Mouse (Mus musculus) liver, embryonic 11.5 days (tissue): ENCODE measurements around the gene Anapc15-ps. TPM values are rescaled to one million over a fixed set of nuclear protein-coding genes. Genes with fewer than 3 reads are reported as not detected.

Experiments
- ATAC-seq: fragments of 200-750 bp; cut with Nextera tagmentation; replicated peaks from 2 replicates; pipeline ENCODE4 v1.8.0; 2017; ENCODE audit warnings: moderate number of reproducible peaks, mild to moderate bottlenecking, moderate TSS enrichment, moderate library complexity; ENCODE audit not compliant: low FRiP score
- DNase-seq: peaks from one replicate; pipeline ENCODE4 v3.0.0-alpha.2; 2017; ENCODE audit warnings: low spot score
- H3K27ac ChIP-seq: fragments of 300-500 bp; sonication (generic); 2 replicates; pipeline ENCODE4 v1.5.1; 2014; ENCODE audit warnings: mild to moderate bottlenecking, low read depth, low read length, control low read depth
- H3K27me3 ChIP-seq: fragments of 300-500 bp; sonication (generic); replicated peaks from 2 replicates; pipeline ENCODE4 v1.6.1; 2014; ENCODE audit warnings: low read length, mixed read lengths; ENCODE audit not compliant: control insufficient read depth, insufficient read depth
- H3K36me3 ChIP-seq: fragments of 300-500 bp; sonication (generic); 2 replicates; pipeline ENCODE4 v1.6.1; 2014; ENCODE audit warnings: mild to moderate bottlenecking, low read length, moderate library complexity, mixed read lengths; ENCODE audit not compliant: control insufficient read depth, insufficient read depth
- H3K4me1 ChIP-seq: fragments of 300-500 bp; sonication (generic); replicated peaks from 2 replicates; pipeline ENCODE4 v1.6.1; 2014; ENCODE audit warnings: low read length, mixed read lengths; ENCODE audit not compliant: control insufficient read depth, insufficient read depth
- H3K4me2 ChIP-seq: fragments of 300-500 bp; sonication (generic); 2 replicates; pipeline ENCODE4 v1.6.1; 2014; ENCODE audit warnings: mild to moderate bottlenecking, control low read depth, moderate library complexity
- H3K4me3 ChIP-seq: fragments of 300-500 bp; sonication (generic); 2 replicates; pipeline ENCODE4 v1.5.1; 2014; ENCODE audit warnings: low read depth, low read length, control low read depth
- H3K9ac ChIP-seq: fragments of 300-500 bp; sonication (generic); 2 replicates; pipeline ENCODE4 v1.6.1; 2014; ENCODE audit warnings: low read depth, low read length, control low read depth
- H3K9me3 ChIP-seq: fragments of 300-500 bp; sonication (generic); 2 replicates; pipeline ENCODE4 v1.6.1; 2016; ENCODE audit warnings: low read length, inconsistent platforms, mixed read lengths; ENCODE audit not compliant: control insufficient read depth
- WGBS: fragments of 180-500 bp; shearing (Covaris S2); extraction: QIAGEN DNeasy Blood & Tissue Kit; methylation state at CpG from one replicate; pipeline ENCODE4 v1.1.7; 2014; 5-methylcytosine and 5-hydroxymethylcytosine counted together
- polyA plus RNA-seq: library from polyadenylated mRNA; unstranded; fragments of >200 nt; fragmentation: Nextera tagmentation; extraction: Ambion mirVana; gene quantifications from 2 replicates; pipeline ENCODE4 v1.2.1, GENCODE M21; 2014

Anapc15-ps gene
- polyA plus RNA-seq, 1 experiment from 2014 or later = not detected

DNA sequence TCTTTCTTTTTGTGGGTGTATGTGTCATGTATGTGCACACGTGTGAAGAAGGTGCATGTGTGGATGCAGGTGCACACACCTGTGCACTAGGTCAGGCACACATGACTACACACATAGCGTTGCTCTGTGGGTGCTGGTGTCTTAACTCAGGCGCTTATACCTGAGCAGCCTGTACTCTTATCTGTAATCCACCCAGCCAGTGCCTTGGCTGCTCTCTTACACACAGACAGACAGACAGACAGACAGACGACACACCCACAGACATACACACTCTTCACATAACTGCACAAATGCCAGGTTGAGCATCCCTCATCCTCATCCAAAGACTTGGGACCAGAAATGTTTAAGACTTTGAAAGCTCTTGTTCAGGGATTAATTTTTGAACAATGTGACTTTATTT, 12.8 kb upstream of the Anapc15-ps start:
- DNase-seq (no peak), ATAC-seq (no peak)
- H3K9me3 ChIP-seq = no peaks in the 10 kb centered on the region
- no peak overlapping the region for H3K4me3 ChIP-seq
- H3K36me3 ChIP-seq = no peaks in the 10 kb centered on the region
- no peaks in the 10 kb centered on the region for H3K4me1 ChIP-seq
- no peak overlapping the region for H3K9ac ChIP-seq
- 75% methylated on average over 4 of the region's 4 CpGs for WGBS
- no peak overlapping the region for H3K4me2 ChIP-seq
- no peaks in the 10 kb centered on the region for H3K27me3 ChIP-seq
- H3K27ac ChIP-seq = no peak overlapping the region

DNA sequence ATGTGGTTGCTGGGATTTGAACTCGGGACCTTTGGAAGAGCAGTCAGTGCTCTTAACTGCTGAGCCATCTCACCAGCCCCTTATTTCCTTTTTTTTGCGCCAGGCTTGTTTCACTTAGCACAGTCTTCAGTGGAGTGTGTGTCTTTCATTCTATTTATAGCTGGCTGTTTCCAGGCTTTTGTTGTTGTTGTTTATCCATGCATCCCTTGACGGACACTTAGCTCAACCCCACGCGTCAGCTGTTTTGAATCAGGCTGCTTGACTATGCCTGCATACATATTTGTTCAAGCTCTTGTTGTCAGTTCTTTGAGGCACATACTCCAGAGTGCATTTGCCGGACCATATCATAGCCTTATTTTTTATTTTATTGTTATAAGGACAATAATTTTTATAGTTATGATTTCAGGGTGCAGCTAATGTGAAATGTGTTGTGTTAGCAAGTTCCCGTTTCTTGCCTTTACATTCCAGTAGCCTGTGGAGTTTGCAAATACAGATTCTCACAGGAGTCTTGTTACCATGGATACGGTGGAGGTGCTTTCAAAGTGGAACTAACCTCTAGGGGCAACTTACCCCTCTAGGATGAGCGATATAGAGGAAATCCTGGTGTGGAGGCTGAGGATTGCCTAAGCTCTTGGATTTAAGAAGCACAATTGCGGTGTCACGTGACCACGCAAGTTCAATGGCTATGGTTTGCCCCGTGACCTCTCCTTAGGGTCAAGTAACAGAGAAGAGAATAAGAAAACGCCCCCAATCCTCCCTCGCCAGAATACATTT, 11.7 kb upstream of the Anapc15-ps start:
- Histone ChIP-seq H3K27me3 (no peaks in the 10 kb centered on the region), H3K4me2 (no peak overlapping the region), H3K4me1 (peaks cover 7% of the 10 kb centered on the region; the same call in 1 of the 2 replicates), H3K36me3 (no peaks in the 10 kb centered on the region), H3K4me3 (no peak overlapping the region), H3K9me3 (no peaks in the 10 kb centered on the region), H3K9ac (no peak overlapping the region), H3K27ac (no peak overlapping the region)
- 48% methylated on average over 15 of the region's 15 CpGs for WGBS
- no peak for DNase-seq
- ATAC-seq = no peak

DNA sequence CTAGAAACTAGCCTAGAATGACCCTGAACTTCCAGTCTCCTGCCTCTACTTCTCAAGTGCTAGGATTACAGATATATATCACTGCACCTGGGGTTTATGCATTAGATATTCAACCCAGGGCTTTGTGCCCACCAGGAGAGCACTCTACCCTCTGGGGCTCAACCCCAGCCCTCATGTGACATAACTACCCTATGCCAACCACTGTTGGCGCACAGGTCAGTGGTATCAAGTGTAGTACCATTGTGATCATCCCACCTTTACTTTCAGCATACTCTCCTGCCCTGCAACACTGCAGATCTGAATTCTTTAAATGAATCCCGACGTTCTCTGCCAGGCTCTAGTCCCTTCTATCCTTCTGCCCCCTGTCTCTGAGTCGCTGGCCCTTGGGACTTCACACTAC, 11.0 kb upstream of the Anapc15-ps start:
- Histone ChIP-seq H3K27me3 (no peaks in the 10 kb centered on the region), H3K4me1 (peaks cover 7% of the 10 kb centered on the region; the same call in 1 of the 2 replicates), H3K36me3 (no peaks in the 10 kb centered on the region), H3K9ac (no peak overlapping the region), H3K4me2 (no peak overlapping the region), H3K27ac (no peak overlapping the region), H3K9me3 (no peaks in the 10 kb centered on the region), H3K4me3 (no peak overlapping the region)
- DNase-seq = no peak
- WGBS = 83% methylated on average over 4 of the region's 4 CpGs
- no peak for ATAC-seq

DNA sequence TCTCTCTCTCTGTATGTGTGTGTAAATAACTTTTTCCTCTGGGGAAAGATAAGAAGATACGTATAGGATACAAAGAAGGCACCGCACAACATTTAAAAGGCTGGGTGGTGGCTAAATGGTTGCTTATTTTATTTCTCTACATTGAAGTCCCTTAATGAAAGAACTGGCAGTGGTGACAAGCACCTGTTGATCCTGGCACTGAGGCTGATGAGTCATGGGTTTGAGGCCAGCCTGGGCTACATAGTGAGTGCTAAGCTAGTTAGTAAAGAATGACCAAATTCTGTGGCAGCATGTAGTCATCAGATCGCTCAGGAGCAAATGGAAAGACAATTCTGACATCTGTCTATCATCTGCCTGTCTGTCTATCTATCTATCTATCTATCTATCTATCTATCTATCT, 10.5 kb upstream of the Anapc15-ps start:
- WGBS = 94% methylated on average over 3 of the region's 3 CpGs
- no peak overlapping the region for H3K9ac ChIP-seq
- no peak for DNase-seq
- no peak overlapping the region for H3K27ac ChIP-seq
- peaks cover 7% of the 10 kb centered on the region; the same call in 1 of the 2 replicates for H3K4me1 ChIP-seq
- H3K4me3 ChIP-seq = no peak overlapping the region
- no peaks in the 10 kb centered on the region for H3K36me3 ChIP-seq
- H3K4me2 ChIP-seq = no peak overlapping the region
- no peaks in the 10 kb centered on the region for H3K9me3 ChIP-seq
- H3K27me3 ChIP-seq = no peaks in the 10 kb centered on the region
- no peak for ATAC-seq

DNA sequence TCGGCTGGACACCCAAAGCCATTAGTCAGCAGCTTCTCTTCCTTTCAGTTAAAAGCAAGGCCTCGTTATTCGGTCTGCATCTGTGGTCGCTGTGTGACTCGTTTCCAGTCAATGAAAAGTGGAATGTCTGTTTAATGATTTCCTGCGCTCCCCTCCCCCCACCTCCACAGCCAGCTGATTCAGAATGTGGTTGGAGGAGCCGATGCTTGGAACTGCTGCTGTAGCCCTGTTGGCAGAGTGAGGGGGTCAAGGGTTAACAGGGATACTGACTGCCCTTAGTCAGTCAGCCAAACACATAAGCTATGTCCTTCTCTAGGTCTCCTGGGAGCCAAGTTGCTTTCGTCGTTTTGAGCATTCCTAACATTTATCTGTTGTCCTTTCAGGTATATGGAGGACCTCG, 9.7 kb upstream of the Anapc15-ps start:
- no peak overlapping the region for H3K4me2 ChIP-seq
- no peaks in the 10 kb centered on the region for H3K36me3 ChIP-seq
- H3K4me3 ChIP-seq = no peak overlapping the region
- 57% methylated on average over 10 of the region's 10 CpGs for WGBS
- peaks cover 10% of the 10 kb centered on the region for H3K4me1 ChIP-seq
- no peak overlapping the region for H3K9ac ChIP-seq
- no peaks in the 10 kb centered on the region for H3K9me3 ChIP-seq
- no peak for ATAC-seq
- no peak overlapping the region for H3K27ac ChIP-seq
- no peaks in the 10 kb centered on the region for H3K27me3 ChIP-seq
- DNase-seq = no peak

DNA sequence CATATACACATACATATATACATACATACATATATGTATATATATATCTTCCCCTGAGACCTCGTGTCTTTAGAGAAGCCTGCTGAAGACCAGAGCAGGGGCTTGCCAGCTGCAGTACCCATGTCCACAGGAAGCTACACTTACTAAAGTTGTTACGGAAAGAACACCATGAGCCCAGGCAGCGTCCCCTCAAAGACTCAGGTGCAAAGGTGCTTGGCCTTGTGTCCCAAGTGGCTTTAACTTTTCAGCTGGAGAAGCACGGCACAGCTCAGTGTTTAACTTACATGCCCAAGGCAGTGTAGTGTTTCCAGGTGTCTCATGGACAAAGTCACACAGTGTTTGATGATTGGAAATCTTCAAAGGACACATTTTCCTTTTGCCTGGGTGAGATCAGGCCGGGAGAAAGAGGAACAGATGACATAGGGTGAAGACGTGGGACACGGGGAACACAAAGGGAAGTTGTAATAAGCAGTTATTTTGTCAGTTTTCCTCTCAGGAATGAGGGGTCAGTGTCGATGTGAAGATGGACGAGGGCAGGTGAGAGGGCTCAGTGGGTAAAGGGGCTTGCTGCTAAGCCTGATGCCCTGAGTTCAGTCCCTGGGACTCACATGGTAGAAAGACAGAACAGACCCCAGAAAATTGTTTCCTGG, 9.0 kb upstream of the Anapc15-ps start:
- Histone ChIP-seq H3K9ac (no peak overlapping the region), H3K27me3 (no peaks in the 10 kb centered on the region), H3K4me3 (no peak overlapping the region), H3K27ac (no peak overlapping the region), H3K36me3 (no peaks in the 10 kb centered on the region), H3K4me1 (peaks cover 16% of the 10 kb centered on the region), H3K9me3 (no peaks in the 10 kb centered on the region), H3K4me2 (no peak overlapping the region)
- 65% methylated on average over 9 of the region's 9 CpGs for WGBS
- ATAC-seq = no peak
- no peak for DNase-seq

DNA sequence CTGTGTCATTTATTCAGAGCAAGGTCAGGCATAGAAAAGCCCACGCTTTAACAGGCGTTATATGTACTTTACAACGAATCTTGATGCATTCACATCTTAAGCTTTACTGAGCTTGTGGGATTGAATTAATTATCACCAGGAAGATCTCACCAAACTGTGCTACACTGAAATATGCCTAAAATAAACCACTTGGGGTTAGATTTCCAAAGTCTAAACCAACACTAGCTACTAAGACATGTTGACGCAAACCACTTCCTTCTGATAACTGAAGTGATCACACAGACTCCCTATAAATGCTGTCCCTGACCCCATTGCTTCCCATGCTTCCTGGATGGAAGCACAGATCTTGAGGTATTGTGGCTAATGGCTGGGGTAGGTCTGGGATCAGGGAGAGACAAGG, 8.2 kb upstream of the Anapc15-ps start:
- H3K27ac ChIP-seq = no peak overlapping the region
- no peaks in the 10 kb centered on the region for H3K9me3 ChIP-seq
- H3K36me3 ChIP-seq = no peaks in the 10 kb centered on the region
- H3K4me1 ChIP-seq = peaks cover 19% of the 10 kb centered on the region
- no peak for DNase-seq
- WGBS = 71% methylated on average over 4 of the region's 4 CpGs
- peak overlapping the region; percentile 6 for H3K4me2 ChIP-seq
- no peak overlapping the region for H3K9ac ChIP-seq
- no peak overlapping the region for H3K4me3 ChIP-seq
- ATAC-seq = no peak
- no peaks in the 10 kb centered on the region for H3K27me3 ChIP-seq

DNA sequence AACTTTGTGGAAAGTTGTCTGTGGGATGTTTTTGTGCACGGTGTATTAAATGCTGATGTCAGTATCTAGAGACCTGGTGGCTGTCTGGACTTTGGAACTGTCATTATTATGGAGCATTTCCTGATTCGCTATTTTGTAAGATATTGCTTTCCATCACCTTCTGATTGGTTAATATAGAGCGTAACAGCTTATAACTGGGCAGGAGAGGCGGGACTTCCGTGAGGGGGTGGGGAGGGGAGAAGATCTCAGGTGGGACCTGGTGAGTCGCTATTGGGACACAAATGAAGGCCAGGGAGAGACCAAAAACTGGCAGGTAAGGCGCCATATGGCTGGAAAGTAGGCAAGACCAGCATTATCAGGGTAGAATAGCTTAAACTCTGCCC, 7.8 kb upstream of the Anapc15-ps start:
- Histone ChIP-seq H3K27me3 (no peaks in the 10 kb centered on the region), H3K27ac (peak overlapping the region; percentile 11; the same call in 1 of the 2 replicates), H3K4me3 (peak overlapping the region; percentile 27), H3K9ac (no peak overlapping the region), H3K4me1 (peaks cover 19% of the 10 kb centered on the region), H3K36me3 (no peaks in the 10 kb centered on the region), H3K4me2 (peak overlapping the region; percentile 44), H3K9me3 (no peaks in the 10 kb centered on the region)
- ATAC-seq = peak; percentile 70
- 47% methylated on average over 7 of the region's 7 CpGs for WGBS
- DNase-seq = peak; percentile 51
